19 mouse cellular contexts compared by ENCODE assay signal in genomic region chr1:44833934-44834333, GRCm38 (mm10).
"Had no signal": no experiment of that assay in that cellular context is flagged by ENCODE, and none has a peak within 500 bp of the region (broad histone marks: within the 10 kb centered on the region; RNA-seq: fewer than 3 reads in every experiment).

No protein-coding gene starts in this region.

- H3K4me2 ChIP-seq: limb, embryonic 12.5 days; liver, embryonic 13.5 days; midbrain, embryonic 11.5 days; midbrain, embryonic 15.5 days; neural tube, embryonic 13.5 days; stomach, embryonic 15.5 days had no signal

- H3K27ac ChIP-seq: left cerebral cortex, adult 2 months; limb, embryonic 12.5 days; liver, embryonic 13.5 days; midbrain, embryonic 15.5 days; neural tube, embryonic 13.5 days; stomach, embryonic 15.5 days had no signal

- H3K9ac ChIP-seq: limb, embryonic 12.5 days; liver, embryonic 13.5 days; midbrain, embryonic 15.5 days; neural tube, embryonic 13.5 days; stomach, embryonic 15.5 days had no signal

- H3K9me3 ChIP-seq: limb, embryonic 12.5 days; liver, embryonic 13.5 days; midbrain, embryonic 15.5 days; neural tube, embryonic 13.5 days; stomach, embryonic 15.5 days had no signal

- ATAC-seq: intestine, postnatal 0 days; midbrain, embryonic 15.5 days had no signal

- H3K4me3 ChIP-seq: left cerebral cortex, adult 2 months; limb, embryonic 12.5 days; liver, embryonic 13.5 days; midbrain, embryonic 15.5 days; myocyte; neural tube, embryonic 13.5 days; stomach, embryonic 15.5 days had no signal

- H3K36me3 ChIP-seq: limb, embryonic 12.5 days; liver, embryonic 13.5 days; midbrain, embryonic 15.5 days; neural tube, embryonic 13.5 days; stomach, embryonic 15.5 days had no signal

- H3K4me1 ChIP-seq: limb, embryonic 12.5 days; liver, embryonic 13.5 days; midbrain, embryonic 15.5 days; neural tube, embryonic 13.5 days; stomach, embryonic 15.5 days had no signal

- DNase-seq: kidney, adult 2 months; kidney, postnatal 25 days; layer of hippocampus, postnatal 36 days; liver, embryonic 13.5 days; lung, adult 2 months; lung, postnatal 14 days; lung, postnatal 4 days; retina, postnatal 1 day; right cerebral cortex, postnatal 25 days; spleen, adult 18-20 months; thymus, postnatal 25 days had no signal

- H3K27me3 ChIP-seq: limb, embryonic 12.5 days; liver, embryonic 13.5 days; midbrain, embryonic 15.5 days; neural tube, embryonic 13.5 days; stomach, embryonic 15.5 days had no signal
